Mouse (Mus musculus) forebrain, embryonic 15.5 days (tissue): ENCODE measurements around the gene Tkfc. TPM values are rescaled to one million over a fixed set of nuclear protein-coding genes. Genes with fewer than 3 reads are reported as not detected.

Experiments used
- ATAC-seq: fragments of 200-750 bp; cut with Nextera tagmentation; replicated peaks from 2 replicates; pipeline ENCODE4 v1.8.0; 2017; ENCODE audit warnings: mild to moderate bottlenecking, moderate TSS enrichment, moderate library complexity
- H3K27ac ChIP-seq: fragments of 300-500 bp; sonication (generic); replicated peaks from 2 replicates; pipeline ENCODE4 v1.5.1; 2015; ENCODE audit warnings: mild to moderate bottlenecking, inconsistent platforms
- H3K27me3 ChIP-seq: fragments of 300-500 bp; sonication (generic); 2 replicates; pipeline ENCODE4 v1.6.1; 2015; ENCODE audit warnings: inconsistent platforms
- H3K36me3 ChIP-seq: fragments of 300-500 bp; sonication (generic); 2 replicates; pipeline ENCODE4 v1.6.1; 2015; ENCODE audit warnings: mild to moderate bottlenecking, inconsistent platforms
- H3K4me1 ChIP-seq: fragments of 300-500 bp; sonication (generic); 2 replicates; pipeline ENCODE4 v1.6.1; 2015; ENCODE audit warnings: inconsistent platforms
- H3K4me2 ChIP-seq: fragments of 300-500 bp; sonication (generic); replicated peaks from 2 replicates; pipeline ENCODE4 v1.6.1; 2015; ENCODE audit warnings: mild to moderate bottlenecking, inconsistent platforms
- H3K4me3 ChIP-seq: fragments of 300-500 bp; sonication (generic); 2 replicates; pipeline ENCODE4 v1.5.1; 2015; ENCODE audit warnings: mild to moderate bottlenecking, inconsistent platforms
- H3K9ac ChIP-seq: fragments of 300-500 bp; sonication (generic); replicated peaks from 2 replicates; pipeline ENCODE4 v1.6.1; 2015; ENCODE audit warnings: mild to moderate bottlenecking, inconsistent platforms
- H3K9me3 ChIP-seq: fragments of 300-500 bp; sonication (generic); 2 replicates; pipeline ENCODE4 v1.6.1; 2016; ENCODE audit warnings: inconsistent platforms
- WGBS: fragments of 180-500 bp; shearing (Covaris S2); methylation state at CpG from one replicate; pipeline ENCODE4 v1.1.7; 2015; ENCODE audit warnings: mixed read lengths; 5-methylcytosine and 5-hydroxymethylcytosine counted together
- polyA plus RNA-seq: library from polyadenylated mRNA; unstranded; fragments of >200 nt; fragmentation: Nextera tagmentation; extraction: Ambion mirVana; gene quantifications from 2 replicates; pipeline ENCODE4 v1.2.1, GENCODE M21; 2015

Tkfc gene
- polyA plus RNA-seq, 1 experiment from 2014 or later, result 24.0 TPM

DNA sequence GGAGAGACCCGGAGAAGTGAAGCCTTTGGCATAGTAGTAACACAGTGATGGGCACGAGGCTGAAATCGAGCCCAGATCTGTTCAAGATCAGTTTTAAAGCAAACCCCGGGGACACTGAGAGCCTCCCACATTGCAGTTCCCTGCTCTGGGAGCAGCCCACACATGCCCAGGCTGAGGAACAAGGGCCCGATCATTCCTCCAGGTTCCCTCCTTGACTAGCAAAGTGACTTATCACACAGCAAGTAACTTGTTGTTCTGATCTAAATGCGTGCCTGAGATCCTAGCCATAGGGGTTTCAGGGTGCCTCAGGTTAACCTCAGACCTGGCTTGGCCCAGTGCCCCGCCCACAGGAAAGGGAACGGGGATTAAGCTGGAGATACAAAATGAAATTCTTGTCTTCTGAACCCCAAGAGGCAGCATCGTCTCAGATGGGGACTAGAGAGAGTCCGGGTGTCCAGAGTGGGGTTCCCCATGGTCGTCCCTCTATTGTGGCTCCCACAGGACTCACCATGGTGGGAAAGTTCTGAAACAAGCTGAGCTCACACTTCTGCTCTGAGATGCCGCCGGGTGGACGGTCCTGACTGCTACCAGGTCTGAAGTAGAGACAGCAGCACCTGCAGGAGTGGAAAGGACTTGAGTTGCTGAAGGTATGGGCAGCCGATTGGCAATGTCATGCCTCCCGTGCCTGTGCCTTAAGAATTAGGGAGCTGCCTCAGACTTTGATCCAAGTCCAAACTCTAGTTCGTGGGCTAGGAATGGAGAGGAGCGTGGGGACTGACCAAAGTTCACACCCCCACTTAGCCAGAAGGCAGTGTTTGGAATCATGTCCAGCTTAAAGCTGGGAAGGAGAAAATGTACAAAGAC, 1.6 kb downstream of the Tkfc start:
- H3K4me2 ChIP-seq, result no peak overlapping the region

DNA sequence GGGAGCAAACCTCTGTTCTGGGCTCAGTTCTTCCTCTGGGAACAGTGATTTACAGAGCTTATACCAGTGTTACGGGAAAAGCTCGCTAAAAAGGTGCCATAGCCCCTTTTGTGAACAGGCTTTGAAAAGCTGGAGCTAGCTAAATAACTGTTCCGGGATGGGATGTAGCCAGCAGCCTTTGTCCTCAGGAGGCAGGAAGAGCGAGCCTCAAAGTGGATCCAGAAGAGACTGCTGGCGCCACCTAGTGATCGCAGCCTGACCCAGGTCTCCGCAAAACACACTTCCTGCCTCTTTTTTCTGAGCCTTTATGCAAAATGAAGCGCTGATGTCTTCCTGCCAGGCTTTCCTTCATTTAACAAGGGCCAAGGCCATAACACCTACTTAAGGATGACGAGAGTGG, 2.7 kb downstream of the Tkfc start:
- peak overlapping the region; percentile 71 for H3K4me2 ChIP-seq
- peaks cover 36% of the 10 kb centered on the region for H3K4me1 ChIP-seq
- ATAC-seq, result peak; percentile 73
- no peaks in the 10 kb centered on the region for H3K27me3 ChIP-seq
- under 1% methylated on average over 9 of the region's 9 CpGs for WGBS
- no peaks in the 10 kb centered on the region for H3K9me3 ChIP-seq
- peak overlapping the region; percentile 38 for H3K4me3 ChIP-seq
- peak overlapping the region; percentile 95 for H3K27ac ChIP-seq
- peak overlapping the region; percentile 73 for H3K9ac ChIP-seq
- H3K36me3 ChIP-seq, result peaks cover 2% of the 10 kb centered on the region; the same call in 1 of the 2 replicates

More for the DNA sequence above, 1.6 kb downstream of the Tkfc start:
- H3K4me3 ChIP-seq, result no peak overlapping the region
- 87% methylated on average over 18 of the region's 18 CpGs for WGBS
- no peak for ATAC-seq
- H3K27ac ChIP-seq, result peak overlapping the region; percentile 95
- no peaks in the 10 kb centered on the region for H3K27me3 ChIP-seq
- no peak overlapping the region for H3K9ac ChIP-seq
- peaks cover 13% of the 10 kb centered on the region for H3K36me3 ChIP-seq
- H3K9me3 ChIP-seq, result no peaks in the 10 kb centered on the region
- H3K4me1 ChIP-seq, result peaks cover 36% of the 10 kb centered on the region

DNA sequence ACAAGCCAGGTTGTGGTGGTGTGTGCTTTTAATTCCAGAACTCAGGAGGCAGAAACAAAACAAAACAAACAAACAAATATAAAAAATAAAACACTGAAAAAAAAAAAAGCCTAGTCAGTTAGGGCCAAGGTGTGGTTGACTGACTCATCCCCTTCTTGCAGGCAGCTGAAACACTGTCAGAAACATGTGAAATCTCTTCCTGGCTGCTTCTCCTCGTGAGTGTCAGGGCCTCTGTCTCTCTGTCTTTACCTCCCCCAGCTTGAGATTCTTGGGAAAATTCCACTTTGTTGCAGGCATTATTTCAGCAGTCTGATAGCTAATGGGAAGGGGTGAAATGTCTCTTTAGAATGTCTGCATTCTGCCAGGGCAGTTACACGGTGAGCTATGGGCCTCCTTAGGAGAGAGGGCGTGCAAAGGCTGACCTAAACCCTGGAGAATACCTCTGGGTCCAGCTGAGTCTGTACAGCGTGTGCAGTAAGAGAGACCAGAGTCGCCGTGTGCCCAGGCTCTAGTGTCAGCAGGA, 3.1 kb downstream of the Tkfc start:
- Histone ChIP-seq H3K27me3 (no peaks in the 10 kb centered on the region), H3K4me3 (peak overlapping the region; percentile 38), H3K9me3 (no peaks in the 10 kb centered on the region), H3K4me2 (peak overlapping the region; percentile 71), H3K4me1 (peaks cover 36% of the 10 kb centered on the region), H3K27ac (peak overlapping the region; percentile 95), H3K9ac (peak overlapping the region; percentile 73), H3K36me3 (no peaks in the 10 kb centered on the region)
- 2% methylated on average over 6 of the region's 6 CpGs for WGBS
- peak; percentile 20; the same call in 1 of the 2 replicates for ATAC-seq

DNA sequence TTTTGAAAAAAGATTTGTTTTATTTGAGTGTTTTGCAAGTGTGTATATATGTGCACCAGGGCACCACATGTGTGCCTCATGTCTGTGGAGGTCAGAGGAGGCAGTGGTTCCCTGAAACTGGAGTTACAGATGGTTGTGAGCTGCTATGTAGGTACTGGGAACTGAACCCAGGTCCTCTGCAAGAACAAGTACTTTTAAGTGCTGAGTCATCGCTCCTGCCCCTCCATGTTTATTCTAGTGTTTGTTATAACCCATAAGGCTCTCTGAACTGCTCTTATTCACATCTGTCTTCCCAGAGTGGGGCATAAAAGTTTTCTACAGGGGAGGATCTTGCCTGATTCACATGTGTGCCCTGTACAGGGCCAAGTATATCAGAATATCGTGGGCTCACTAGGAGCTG, 5.8 kb downstream of the Tkfc start:
- Histone ChIP-seq H3K36me3 (peaks cover 12% of the 10 kb centered on the region; the same call in 1 of the 2 replicates), H3K4me3 (no peak overlapping the region), H3K4me2 (no peak overlapping the region), H3K4me1 (peaks cover 21% of the 10 kb centered on the region), H3K27ac (no peak overlapping the region), H3K27me3 (no peaks in the 10 kb centered on the region), H3K9me3 (no peaks in the 10 kb centered on the region), H3K9ac (no peak overlapping the region)
- no peak for ATAC-seq
- WGBS, result 90% methylated on average over 2 of the region's 2 CpGs

DNA sequence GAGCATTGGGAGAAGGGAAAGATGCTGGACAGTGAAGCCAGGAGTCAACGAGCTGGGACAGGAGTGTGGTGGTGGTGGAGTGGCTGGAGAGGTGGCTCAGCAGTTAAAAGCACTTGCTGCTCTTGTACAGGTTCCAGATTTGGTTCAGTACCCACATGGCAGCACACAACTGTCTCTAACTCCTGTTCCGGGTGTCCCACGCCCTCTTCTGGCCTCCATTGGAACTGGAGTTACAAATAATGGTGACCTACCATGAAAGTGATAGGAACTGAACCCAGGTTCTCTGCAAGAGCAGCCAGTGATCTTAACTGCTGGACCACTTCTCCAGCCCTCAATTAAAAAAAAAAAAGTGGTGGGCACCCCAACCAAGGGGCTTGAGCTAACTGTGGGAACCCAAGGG, 7.3 kb downstream of the Tkfc start:
- Histone ChIP-seq H3K4me1 (peaks cover 10% of the 10 kb centered on the region), H3K27ac (no peak overlapping the region), H3K9ac (no peak overlapping the region), H3K27me3 (no peaks in the 10 kb centered on the region), H3K4me2 (no peak overlapping the region), H3K9me3 (no peaks in the 10 kb centered on the region), H3K36me3 (peaks cover 22% of the 10 kb centered on the region), H3K4me3 (no peak overlapping the region)
- ATAC-seq, result no peak
- 41% methylated on average over 3 of the region's 3 CpGs for WGBS

DNA sequence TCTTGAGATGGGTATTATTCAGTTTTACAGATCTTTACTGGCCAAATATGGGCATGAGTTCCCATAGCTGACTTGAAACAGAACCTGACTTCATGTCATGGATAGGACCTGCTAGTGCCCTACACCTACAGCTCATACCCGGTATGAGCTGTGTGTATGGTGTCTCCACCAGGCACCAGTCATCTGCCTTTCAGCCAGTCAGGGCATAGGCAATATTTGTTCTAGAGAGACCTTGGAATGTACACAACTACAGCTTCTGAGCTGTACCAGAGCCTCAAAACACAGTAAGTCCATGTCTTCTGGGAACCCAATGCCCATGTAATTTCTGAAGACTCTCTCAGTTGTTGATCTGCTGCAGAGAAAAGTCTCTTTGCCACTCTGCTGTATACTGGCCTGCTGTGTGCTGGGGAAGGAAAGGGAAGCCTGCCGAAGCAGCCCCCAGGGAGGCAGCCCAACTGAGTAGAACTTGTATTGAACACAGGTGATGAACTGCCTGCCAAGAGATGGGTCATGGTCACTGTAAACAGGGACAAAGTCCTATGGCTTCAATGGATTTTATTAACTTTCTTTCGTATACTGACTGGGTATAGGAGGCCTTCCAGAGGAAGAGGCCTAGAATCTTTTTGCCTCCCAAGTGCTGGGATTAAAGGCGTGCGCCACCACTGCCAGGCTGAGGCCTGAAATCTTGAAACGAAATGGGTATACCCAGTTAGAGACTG, 13.6 kb downstream of the Tkfc start:
- no peak for ATAC-seq
- Histone ChIP-seq H3K9ac (no peak overlapping the region), H3K9me3 (no peaks in the 10 kb centered on the region), H3K4me2 (no peak overlapping the region), H3K4me3 (no peak overlapping the region), H3K27ac (no peak overlapping the region), H3K36me3 (peaks cover 31% of the 10 kb centered on the region), H3K27me3 (no peaks in the 10 kb centered on the region), H3K4me1 (no peaks in the 10 kb centered on the region)
- 92% methylated on average over 6 of the region's 6 CpGs for WGBS

DNA sequence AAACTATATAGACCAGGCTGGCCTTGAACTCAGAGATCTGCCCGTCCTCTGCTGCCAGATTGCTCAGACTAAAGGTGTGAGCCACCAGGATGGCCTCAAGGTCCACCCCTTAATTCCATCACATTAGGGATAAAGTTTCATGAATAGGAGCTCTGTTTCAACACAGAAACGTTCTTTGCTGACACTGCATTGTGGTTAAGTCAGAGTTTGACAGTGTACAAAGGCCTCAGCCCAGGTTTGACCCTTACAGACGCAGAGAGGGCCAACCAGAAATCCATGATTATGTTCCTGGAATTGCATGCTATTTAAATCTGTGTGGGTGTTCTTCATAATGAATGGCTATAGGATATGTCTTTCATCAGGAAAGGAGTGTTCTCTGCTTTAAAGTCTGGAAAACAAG, 15.2 kb downstream of the Tkfc start:
- Histone ChIP-seq H3K9me3 (no peaks in the 10 kb centered on the region), H3K4me2 (no peak overlapping the region), H3K9ac (no peak overlapping the region), H3K4me1 (no peaks in the 10 kb centered on the region), H3K27me3 (no peaks in the 10 kb centered on the region), H3K4me3 (no peak overlapping the region), H3K27ac (no peak overlapping the region), H3K36me3 (peaks cover 26% of the 10 kb centered on the region)
- 68% methylated on average over 3 of the region's 3 CpGs for WGBS
- ATAC-seq, result no peak

DNA sequence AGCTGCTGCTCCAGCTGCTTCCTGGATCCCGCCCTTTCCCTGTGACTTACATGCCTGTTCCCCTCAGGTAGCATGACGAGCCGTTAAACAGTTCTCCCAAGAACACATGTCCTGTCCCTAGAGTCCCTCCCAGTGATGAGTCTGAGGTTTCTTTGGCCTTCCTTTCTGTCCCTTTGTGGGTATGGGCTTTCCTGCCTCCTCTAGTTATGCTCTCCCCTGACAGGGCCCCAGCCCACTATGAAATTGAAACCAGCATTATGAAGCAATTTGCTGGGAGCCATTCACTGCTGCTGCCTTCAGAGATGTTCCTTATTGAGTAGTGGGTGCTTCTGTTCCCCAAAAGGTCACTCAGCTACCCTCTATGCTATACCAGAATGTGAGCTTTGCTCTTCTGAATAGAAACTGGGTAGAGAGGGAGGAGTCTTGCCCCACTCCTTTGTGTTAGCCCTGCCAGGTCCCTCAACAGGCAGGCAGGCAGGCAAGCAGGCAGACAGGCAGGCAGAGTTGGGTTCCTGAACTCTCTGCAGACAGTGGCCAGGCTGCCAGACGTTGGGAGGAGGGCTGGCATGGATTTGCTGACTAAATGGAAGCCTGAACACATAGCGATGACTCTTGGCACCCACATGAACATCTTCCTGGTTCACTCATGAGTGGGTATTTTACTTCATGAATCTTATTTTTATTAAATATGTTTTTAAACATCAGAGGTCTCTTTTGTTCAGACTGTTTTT, 16.2 kb downstream of the Tkfc start:
- H3K9ac ChIP-seq, result no peak overlapping the region
- no peak overlapping the region for H3K27ac ChIP-seq
- H3K9me3 ChIP-seq, result no peaks in the 10 kb centered on the region
- H3K4me2 ChIP-seq, result no peak overlapping the region
- 72% methylated on average over 5 of the region's 5 CpGs for WGBS
- H3K4me1 ChIP-seq, result no peaks in the 10 kb centered on the region
- H3K27me3 ChIP-seq, result no peaks in the 10 kb centered on the region
- peaks cover 17% of the 10 kb centered on the region for H3K36me3 ChIP-seq
- no peak overlapping the region for H3K4me3 ChIP-seq
- ATAC-seq, result no peak

DNA sequence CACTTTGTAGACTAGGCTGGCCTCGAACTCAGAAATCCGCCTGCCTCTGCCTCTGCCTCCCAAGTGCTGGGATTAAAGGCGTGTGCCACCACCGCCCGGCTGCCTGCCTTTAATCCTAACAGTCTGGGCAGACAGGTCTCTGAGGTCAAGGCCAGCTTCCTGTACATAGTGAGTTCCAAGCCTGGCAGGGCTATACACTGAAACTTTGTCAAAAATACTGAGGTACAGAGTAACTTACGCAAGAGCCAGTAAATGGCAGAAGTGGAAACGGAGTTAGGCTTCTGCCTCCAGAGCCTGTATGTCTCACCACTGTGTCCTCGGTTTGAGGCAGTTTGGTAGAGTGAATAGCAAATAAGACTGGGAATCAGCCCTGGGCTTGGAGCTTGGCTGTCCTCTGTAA, 18.2 kb downstream of the Tkfc start:
- no peaks in the 10 kb centered on the region for H3K27me3 ChIP-seq
- no peak overlapping the region for H3K4me3 ChIP-seq
- no peak overlapping the region for H3K27ac ChIP-seq
- peaks cover 4% of the 10 kb centered on the region; the same call in 1 of the 2 replicates for H3K36me3 ChIP-seq
- no peak for ATAC-seq
- no peak overlapping the region for H3K4me2 ChIP-seq
- H3K9me3 ChIP-seq, result no peaks in the 10 kb centered on the region
- WGBS, result 89% methylated on average over 8 of the region's 8 CpGs
- H3K9ac ChIP-seq, result no peak overlapping the region
- no peaks in the 10 kb centered on the region for H3K4me1 ChIP-seq

DNA sequence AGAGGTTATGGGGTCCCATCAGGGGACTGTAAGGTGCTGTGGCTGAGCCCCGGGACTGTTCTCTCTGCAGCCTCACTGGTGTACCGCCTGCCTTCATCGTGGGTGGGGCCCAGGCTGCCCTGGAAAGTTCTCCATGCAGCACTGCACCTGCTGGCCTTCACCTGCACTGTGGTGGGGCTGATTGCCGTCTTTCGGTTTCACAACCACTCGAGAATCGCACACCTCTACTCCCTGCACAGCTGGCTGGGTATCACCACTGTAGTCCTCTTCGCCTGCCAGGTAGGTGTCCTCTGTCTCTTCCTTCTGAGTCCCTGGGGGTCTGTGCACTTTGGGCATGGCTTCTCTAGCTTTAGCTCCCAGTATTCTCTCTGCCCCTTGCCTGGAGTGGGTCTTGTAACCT, 20.3 kb downstream of the Tkfc start:
- H3K9me3 ChIP-seq, result no peaks in the 10 kb centered on the region
- H3K4me1 ChIP-seq, result no peaks in the 10 kb centered on the region
- no peak overlapping the region for H3K4me3 ChIP-seq
- no peak overlapping the region for H3K27ac ChIP-seq
- no peaks in the 10 kb centered on the region for H3K27me3 ChIP-seq
- WGBS, result 88% methylated on average over 8 of the region's 8 CpGs
- no peaks in the 10 kb centered on the region for H3K36me3 ChIP-seq
- no peak overlapping the region for H3K9ac ChIP-seq
- H3K4me2 ChIP-seq, result no peak overlapping the region
- no peak for ATAC-seq

DNA sequence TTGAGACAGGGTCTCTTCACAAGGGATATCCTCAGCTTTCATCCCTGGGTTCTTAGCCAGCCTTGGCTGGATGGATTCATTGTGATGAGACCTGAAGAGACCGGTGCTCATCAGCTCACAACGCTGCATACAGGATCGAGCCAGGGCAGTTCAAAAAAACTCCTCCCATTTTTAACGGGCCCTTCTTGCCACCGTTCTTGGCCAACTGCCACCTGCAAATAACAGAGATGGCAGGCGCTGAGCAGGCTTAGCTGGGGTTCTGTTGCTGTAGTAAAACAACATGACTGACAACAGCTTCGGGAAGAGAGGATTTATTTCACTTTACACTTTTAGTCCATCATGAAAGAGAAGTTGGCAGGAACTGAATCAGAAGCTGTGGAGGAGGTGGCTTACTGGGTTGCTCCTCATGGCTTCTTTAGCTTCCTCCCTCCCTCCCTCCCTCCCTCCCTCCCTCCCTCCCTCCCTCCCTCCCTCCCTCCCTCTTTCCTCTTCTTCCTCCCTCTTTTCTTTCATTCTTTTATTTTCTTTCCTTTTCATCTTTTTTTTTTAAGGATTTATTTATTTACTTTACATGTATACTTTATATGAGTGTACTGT, 21.8 kb downstream of the Tkfc start:
- no peak for ATAC-seq
- no peak overlapping the region for H3K9ac ChIP-seq
- H3K36me3 ChIP-seq, result no peaks in the 10 kb centered on the region
- no peaks in the 10 kb centered on the region for H3K27me3 ChIP-seq
- H3K4me3 ChIP-seq, result no peak overlapping the region
- H3K4me2 ChIP-seq, result no peak overlapping the region
- WGBS, result 32% methylated on average over 7 of the region's 7 CpGs
- peaks cover 4% of the 10 kb centered on the region; the same call in 1 of the 2 replicates for H3K4me1 ChIP-seq
- no peak overlapping the region for H3K27ac ChIP-seq
- no peaks in the 10 kb centered on the region for H3K9me3 ChIP-seq
